Mouse (Mus musculus) CH12.LX (cell line): Measurements from ENCODE around the gene Zfhx3.

ENCODE experiments used
- MAX ChIP-seq: IDR thresholded peaks from 2 replicates; pipeline ENCODE4 v1.6.1; 2011; ENCODE audit warnings: low read length, improper control_type of control experiment
- USF1 ChIP-seq: IDR thresholded peaks from 2 replicates; pipeline ENCODE4 v1.6.1; 2014; ENCODE audit warnings: low read depth, mild to moderate bottlenecking, inconsistent platforms, low read length, improper control_type of control experiment
- ZKSCAN1 ChIP-seq: IDR thresholded peaks from 2 replicates; pipeline ENCODE4 v1.6.1; 2012; ENCODE audit warnings: low read depth, inconsistent platforms, low read length, improper control_type of control experiment, borderline replicate concordance

DNA sequence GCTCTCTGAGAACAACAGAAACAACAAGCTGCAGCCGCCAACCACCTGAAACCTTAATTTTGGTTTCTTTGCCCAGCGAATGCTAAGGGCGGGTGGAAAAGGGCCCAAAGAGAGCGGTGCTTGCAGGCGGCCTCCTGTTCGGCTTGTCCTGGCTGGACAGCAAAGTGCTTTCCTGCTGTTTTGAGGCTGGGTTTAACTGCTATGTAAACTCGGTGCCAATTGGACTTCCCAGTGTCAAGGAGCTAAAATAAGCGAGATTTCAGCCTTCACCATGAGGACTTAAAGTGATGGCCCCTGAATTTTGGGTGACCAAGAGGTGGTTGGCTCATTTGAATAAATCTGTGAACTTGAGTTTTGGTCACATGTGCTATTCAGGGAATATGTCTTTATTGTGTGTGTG is 775.1 kb downstream of the Zfhx3 start:
- TF ChIP-seq USF1 (no peak), ZKSCAN1 (no peak), MAX (0 out of 2 replicates have a peak, but pooled peaks have one; percentile 27)
